Mouse (Mus musculus): Measurements from ENCODE around the gene Trpm8. TPM values are rescaled to one million over a fixed set of nuclear protein-coding genes. Genes with fewer than 3 reads are reported as not detected.

Gene Trpm8
- polyA plus RNA-seq, 1 experiment from 2014 or later: not detected

GRCm38 (mm10) chr1:88243861-88244260, 33.6 kb upstream of the Trpm8 start:
- Histone ChIP-seq H3K36me3 (ENCODE audit: control insufficient read depth, insufficient read depth) (no peaks in the 10 kb centered on the region), H3K27me3 (ENCODE audit: control insufficient read depth, insufficient read depth, low read depth, low read length) (no peaks in the 10 kb centered on the region), H3K4me3 (ENCODE audit: low read depth, low read length) (no peak overlapping the region), H3K4me1 (ENCODE audit: control insufficient read depth, low read depth, low read length) (no peaks in the 10 kb centered on the region), H3K4me2 (ENCODE audit: low read depth, low read length) (no peak overlapping the region), H3K9me3 (replicated peaks; ENCODE audit: control insufficient read depth, low read length) (peaks cover 25% of the 10 kb centered on the region), H3K27ac (ENCODE audit: low read length) (no peak overlapping the region), H3K9ac (ENCODE audit: low read depth, low read length) (no peak overlapping the region)
- ATAC-seq (ENCODE audit: low read depth): no peak
- 51% methylated on average over 5 of the region's 5 CpGs for WGBS (ENCODE audit: insufficient replicate concordance)

- ATAC-seq (ENCODE audit: low read depth): no peak
- H3K9me3 ChIP-seq (replicated peaks; ENCODE audit: control insufficient read depth, low read length): peaks cover 21% of the 10 kb centered on the region
- no peak overlapping the region for H3K27ac ChIP-seq (ENCODE audit: low read length)
- no peaks in the 10 kb centered on the region for H3K4me1 ChIP-seq (ENCODE audit: control insufficient read depth, low read depth, low read length)
- H3K36me3 ChIP-seq (ENCODE audit: control insufficient read depth, insufficient read depth): no peaks in the 10 kb centered on the region
- H3K4me2 ChIP-seq (ENCODE audit: low read depth, low read length): no peak overlapping the region
- H3K9ac ChIP-seq (ENCODE audit: low read depth, low read length): no peak overlapping the region
- WGBS (ENCODE audit: insufficient replicate concordance): 56% methylated on average over 6 of the region's 6 CpGs
- H3K4me3 ChIP-seq (ENCODE audit: low read depth, low read length): no peak overlapping the region
- no peaks in the 10 kb centered on the region for H3K27me3 ChIP-seq (ENCODE audit: control insufficient read depth, insufficient read depth, low read depth, low read length)
Observed at GRCm38 (mm10) chr1:88245881-88246280, 31.6 kb upstream of the Trpm8 start.

GRCm38 (mm10) chr1:88246386-88246785, 31.1 kb upstream of the Trpm8 start:
- Histone ChIP-seq H3K27me3 (ENCODE audit: control insufficient read depth, insufficient read depth, low read depth, low read length) (no peaks in the 10 kb centered on the region), H3K27ac (ENCODE audit: low read length) (no peak overlapping the region), H3K9me3 (replicated peaks; ENCODE audit: control insufficient read depth, low read length) (peaks cover 18% of the 10 kb centered on the region), H3K4me2 (ENCODE audit: low read depth, low read length) (no peak overlapping the region), H3K9ac (ENCODE audit: low read depth, low read length) (no peak overlapping the region), H3K4me1 (ENCODE audit: control insufficient read depth, low read depth, low read length) (no peaks in the 10 kb centered on the region), H3K4me3 (ENCODE audit: low read depth, low read length) (no peak overlapping the region), H3K36me3 (ENCODE audit: control insufficient read depth, insufficient read depth) (no peaks in the 10 kb centered on the region)
- ATAC-seq (ENCODE audit: low read depth): no peak
- WGBS (ENCODE audit: insufficient replicate concordance): 35% methylated on average over 6 of the region's 6 CpGs

- no peaks in the 10 kb centered on the region for H3K4me1 ChIP-seq (ENCODE audit: control insufficient read depth, low read depth, low read length)
- no peaks in the 10 kb centered on the region for H3K36me3 ChIP-seq (ENCODE audit: control insufficient read depth, insufficient read depth)
- peaks cover 11% of the 10 kb centered on the region for H3K9me3 ChIP-seq (replicated peaks; ENCODE audit: control insufficient read depth, low read length)
- no peak for ATAC-seq (ENCODE audit: low read depth)
- H3K4me2 ChIP-seq (ENCODE audit: low read depth, low read length): no peak overlapping the region
- H3K27ac ChIP-seq (ENCODE audit: low read length): no peak overlapping the region
- 24% methylated on average over 2 of the region's 2 CpGs for WGBS (ENCODE audit: insufficient replicate concordance)
- no peak overlapping the region for H3K9ac ChIP-seq (ENCODE audit: low read depth, low read length)
- no peaks in the 10 kb centered on the region for H3K27me3 ChIP-seq (ENCODE audit: control insufficient read depth, insufficient read depth, low read depth, low read length)
- H3K4me3 ChIP-seq (ENCODE audit: low read depth, low read length): no peak overlapping the region
Observed at GRCm38 (mm10) chr1:88247660-88248059, 29.8 kb upstream of the Trpm8 start.

GRCm38 (mm10) chr1:88248658-88249057, 28.8 kb upstream of the Trpm8 start:
- Histone ChIP-seq H3K4me2 (ENCODE audit: low read depth, low read length) (no peak overlapping the region), H3K4me3 (ENCODE audit: low read depth, low read length) (no peak overlapping the region), H3K27me3 (ENCODE audit: control insufficient read depth, insufficient read depth, low read depth, low read length) (no peaks in the 10 kb centered on the region), H3K27ac (ENCODE audit: low read length) (no peak overlapping the region), H3K9me3 (replicated peaks; ENCODE audit: control insufficient read depth, low read length) (peaks cover 7% of the 10 kb centered on the region), H3K4me1 (ENCODE audit: control insufficient read depth, low read depth, low read length) (no peaks in the 10 kb centered on the region), H3K36me3 (ENCODE audit: control insufficient read depth, insufficient read depth) (no peaks in the 10 kb centered on the region), H3K9ac (ENCODE audit: low read depth, low read length) (no peak overlapping the region)
- no peak for ATAC-seq (ENCODE audit: low read depth)
- 46% methylated on average over 4 of the region's 4 CpGs for WGBS (ENCODE audit: insufficient replicate concordance)

GRCm38 (mm10) chr1:88249596-88249995, 27.9 kb upstream of the Trpm8 start:
- H3K27ac ChIP-seq (ENCODE audit: low read length): no peak overlapping the region
- H3K27me3 ChIP-seq (ENCODE audit: control insufficient read depth, insufficient read depth, low read depth, low read length): no peaks in the 10 kb centered on the region
- H3K4me3 ChIP-seq (ENCODE audit: low read depth, low read length): no peak overlapping the region
- ATAC-seq (ENCODE audit: low read depth): no peak
- no peaks in the 10 kb centered on the region for H3K4me1 ChIP-seq (ENCODE audit: control insufficient read depth, low read depth, low read length)
- H3K36me3 ChIP-seq (ENCODE audit: control insufficient read depth, insufficient read depth): no peaks in the 10 kb centered on the region
- H3K4me2 ChIP-seq (ENCODE audit: low read depth, low read length): no peak overlapping the region
- no peak overlapping the region for H3K9ac ChIP-seq (ENCODE audit: low read depth, low read length)
- H3K9me3 ChIP-seq (replicated peaks; ENCODE audit: control insufficient read depth, low read length): peaks cover 7% of the 10 kb centered on the region
- WGBS (ENCODE audit: insufficient replicate concordance): 59% methylated on average over 7 of the region's 7 CpGs

GRCm38 (mm10) chr1:88250023-88250422, 27.4 kb upstream of the Trpm8 start:
- 59% methylated on average over 5 of the region's 5 CpGs for WGBS (ENCODE audit: insufficient replicate concordance)
- no peaks in the 10 kb centered on the region for H3K27me3 ChIP-seq (ENCODE audit: control insufficient read depth, insufficient read depth, low read depth, low read length)
- no peak overlapping the region for H3K4me3 ChIP-seq (ENCODE audit: low read depth, low read length)
- no peak overlapping the region for H3K27ac ChIP-seq (ENCODE audit: low read length)
- no peak for ATAC-seq (ENCODE audit: low read depth)
- H3K36me3 ChIP-seq (ENCODE audit: control insufficient read depth, insufficient read depth): no peaks in the 10 kb centered on the region
- no peaks in the 10 kb centered on the region for H3K4me1 ChIP-seq (ENCODE audit: control insufficient read depth, low read depth, low read length)
- peaks cover 7% of the 10 kb centered on the region for H3K9me3 ChIP-seq (replicated peaks; ENCODE audit: control insufficient read depth, low read length)
- H3K4me2 ChIP-seq (ENCODE audit: low read depth, low read length): no peak overlapping the region
- H3K9ac ChIP-seq (ENCODE audit: low read depth, low read length): no peak overlapping the region

GRCm38 (mm10) chr1:88253106-88253505, 24.4 kb upstream of the Trpm8 start:
- Histone ChIP-seq H3K4me3 (ENCODE audit: low read depth, low read length) (no peak overlapping the region), H3K4me2 (ENCODE audit: low read depth, low read length) (no peak overlapping the region), H3K27me3 (ENCODE audit: control insufficient read depth, insufficient read depth, low read depth, low read length) (no peaks in the 10 kb centered on the region), H3K9me3 (replicated peaks; ENCODE audit: control insufficient read depth, low read length) (peaks cover 7% of the 10 kb centered on the region; the same call in 1 of the 2 replicates), H3K36me3 (ENCODE audit: control insufficient read depth, insufficient read depth) (no peaks in the 10 kb centered on the region), H3K4me1 (ENCODE audit: control insufficient read depth, low read depth, low read length) (no peaks in the 10 kb centered on the region), H3K27ac (ENCODE audit: low read length) (no peak overlapping the region), H3K9ac (ENCODE audit: low read depth, low read length) (no peak overlapping the region)
- ATAC-seq (ENCODE audit: low read depth): peak; percentile 5; the same call in 1 of the 2 replicates
- 54% methylated on average over 8 of the region's 8 CpGs for WGBS (ENCODE audit: insufficient replicate concordance)

- no peaks in the 10 kb centered on the region for H3K36me3 ChIP-seq (ENCODE audit: control insufficient read depth, insufficient read depth)
- no peak overlapping the region for H3K4me2 ChIP-seq (ENCODE audit: low read depth, low read length)
- H3K4me3 ChIP-seq (ENCODE audit: low read depth, low read length): no peak overlapping the region
- H3K4me1 ChIP-seq (ENCODE audit: control insufficient read depth, low read depth, low read length): no peaks in the 10 kb centered on the region
- WGBS (ENCODE audit: insufficient replicate concordance): 54% methylated on average over 6 of the region's 6 CpGs
- peak; percentile 46 for ATAC-seq (ENCODE audit: low read depth)
- H3K9me3 ChIP-seq (replicated peaks; ENCODE audit: control insufficient read depth, low read length): peaks cover 7% of the 10 kb centered on the region; the same call in 1 of the 2 replicates
- H3K27me3 ChIP-seq (ENCODE audit: control insufficient read depth, insufficient read depth, low read depth, low read length): no peaks in the 10 kb centered on the region
- no peak overlapping the region for H3K9ac ChIP-seq (ENCODE audit: low read depth, low read length)
- H3K27ac ChIP-seq (ENCODE audit: low read length): no peak overlapping the region
Observed at GRCm38 (mm10) chr1:88253540-88253939, 23.9 kb upstream of the Trpm8 start.
